Mouse (Mus musculus) forebrain, embryonic 11.5 days (tissue): ENCODE results near the gene Pitpnm1. TPM values are rescaled to one million over a fixed set of nuclear protein-coding genes. Genes with fewer than 3 reads are reported as not detected.

Experiments
- ATAC-seq: fragments of 200-750 bp; cut with Nextera tagmentation; replicated peaks from 2 replicates; pipeline ENCODE4 v1.8.0; 2017; ENCODE audit warnings: moderate TSS enrichment; ENCODE audit not compliant: low FRiP score
- DNase-seq: peaks from one replicate; pipeline ENCODE4 v3.0.0-alpha.2; 2017; ENCODE audit warnings: low spot score
- H3K27ac ChIP-seq: fragments of 300-500 bp; sonication (generic); 2 replicates; pipeline ENCODE4 v1.5.1; 2014; ENCODE audit warnings: low read depth, low read length
- H3K27me3 ChIP-seq: fragments of 300-500 bp; sonication (generic); 2 replicates; pipeline ENCODE4 v1.6.1; 2014; ENCODE audit warnings: mild to moderate bottlenecking, low read length, mixed read lengths; ENCODE audit not compliant: control insufficient read depth, insufficient read depth
- H3K36me3 ChIP-seq: fragments of 300-500 bp; sonication (generic); 2 replicates; pipeline ENCODE4 v1.6.1; 2014; ENCODE audit warnings: mild to moderate bottlenecking, low read length, moderate library complexity, mixed read lengths; ENCODE audit not compliant: control insufficient read depth, insufficient read depth
- H3K4me1 ChIP-seq: fragments of 300-500 bp; sonication (generic); replicated peaks from 2 replicates; pipeline ENCODE4 v1.6.1; 2014; ENCODE audit warnings: low read length, mixed read lengths; ENCODE audit not compliant: control insufficient read depth, insufficient read depth
- H3K4me2 ChIP-seq: fragments of 300-500 bp; sonication (generic); 2 replicates; pipeline ENCODE4 v1.6.1; 2014; ENCODE audit warnings: low read depth, mild to moderate bottlenecking, low read length, moderate library complexity, mixed read lengths; ENCODE audit not compliant: severe bottlenecking
- H3K4me3 ChIP-seq: fragments of 300-500 bp; sonication (generic); 2 replicates; pipeline ENCODE4 v1.5.1; 2014; ENCODE audit warnings: low read depth, low read length
- H3K9ac ChIP-seq: fragments of 300-500 bp; sonication (generic); 2 replicates; pipeline ENCODE4 v1.6.1; 2014; ENCODE audit warnings: low read length
- H3K9me3 ChIP-seq: fragments of 300-500 bp; sonication (generic); 2 replicates; pipeline ENCODE4 v1.6.1; 2016; ENCODE audit warnings: low read length, mixed read lengths; ENCODE audit not compliant: control insufficient read depth
- WGBS: fragments of 180-500 bp; shearing (Covaris S2); extraction: QIAGEN DNeasy Blood & Tissue Kit; methylation state at CpG from one replicate; pipeline ENCODE4 v1.1.7; 2014; 5-methylcytosine and 5-hydroxymethylcytosine counted together
- polyA plus RNA-seq: library from polyadenylated mRNA; unstranded; fragments of >200 nt; fragmentation: Nextera tagmentation; extraction: Ambion mirVana; gene quantifications from 2 replicates; pipeline ENCODE4 v1.2.1, GENCODE M21; 2014

Pitpnm1 gene
- polyA plus RNA-seq, 1 experiment from 2014 or later: 18.0 TPM

DNA sequence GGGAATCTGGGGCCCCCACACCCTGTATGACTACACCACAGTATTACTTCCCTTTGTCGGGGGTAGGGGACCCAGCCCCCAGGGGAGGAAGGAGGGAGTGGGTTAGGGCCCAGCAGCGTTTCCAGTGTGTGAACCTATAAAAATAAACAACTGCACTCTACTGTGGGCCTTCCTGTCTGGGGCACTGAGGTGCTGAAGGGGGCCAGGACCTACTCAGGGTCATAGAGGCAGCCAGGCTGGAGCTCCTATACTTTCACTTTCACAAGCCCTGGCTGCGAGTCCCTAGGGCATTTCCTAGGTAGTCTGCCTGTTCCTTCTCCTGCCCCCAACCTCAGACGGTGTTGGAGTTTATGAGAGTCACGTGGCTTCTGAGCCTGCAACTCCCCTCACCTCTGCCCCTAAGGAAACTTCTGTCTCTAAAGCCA is 14.0 kb downstream of the Pitpnm1 start:
- DNase-seq (no peak), ATAC-seq (no peak)
- Histone ChIP-seq H3K9ac (no peak overlapping the region), H3K36me3 (no peaks in the 10 kb centered on the region; the same call in 1 of the 2 replicates), H3K4me1 (no peaks in the 10 kb centered on the region), H3K4me2 (no peak overlapping the region), H3K27me3 (no peaks in the 10 kb centered on the region), H3K9me3 (no peaks in the 10 kb centered on the region), H3K4me3 (no peak overlapping the region), H3K27ac (no peak overlapping the region)
- 86% methylated on average over 5 of the region's 5 CpGs for WGBS

DNA sequence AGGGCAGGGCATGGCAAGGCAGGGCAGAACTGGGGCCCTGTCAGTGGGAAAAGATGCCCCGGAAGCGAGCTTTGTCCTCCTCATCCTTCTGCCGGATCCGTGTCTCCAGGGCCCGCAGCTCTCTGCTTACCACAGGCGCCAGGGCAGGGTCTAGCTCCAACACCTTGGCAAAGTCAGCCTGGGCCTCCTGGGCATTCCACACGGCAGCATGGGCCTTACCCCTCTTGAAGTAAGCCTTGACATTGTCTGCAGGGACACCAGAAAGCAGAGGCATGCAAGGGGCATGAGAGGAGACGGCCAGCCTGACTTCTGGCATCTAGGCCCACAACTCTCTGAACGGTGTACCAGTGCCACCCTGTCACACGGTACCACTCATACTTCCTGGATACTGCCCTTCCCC is 14.8 kb downstream of the Pitpnm1 start:
- H3K27me3 ChIP-seq: no peaks in the 10 kb centered on the region
- H3K4me2 ChIP-seq: no peak overlapping the region
- ATAC-seq: no peak
- H3K9ac ChIP-seq: no peak overlapping the region
- H3K4me3 ChIP-seq: no peak overlapping the region
- 93% methylated on average over 10 of the region's 10 CpGs for WGBS
- no peaks in the 10 kb centered on the region for H3K4me1 ChIP-seq
- no peak for DNase-seq
- no peaks in the 10 kb centered on the region for H3K9me3 ChIP-seq
- no peaks in the 10 kb centered on the region; the same call in 1 of the 2 replicates for H3K36me3 ChIP-seq
- H3K27ac ChIP-seq: no peak overlapping the region

DNA sequence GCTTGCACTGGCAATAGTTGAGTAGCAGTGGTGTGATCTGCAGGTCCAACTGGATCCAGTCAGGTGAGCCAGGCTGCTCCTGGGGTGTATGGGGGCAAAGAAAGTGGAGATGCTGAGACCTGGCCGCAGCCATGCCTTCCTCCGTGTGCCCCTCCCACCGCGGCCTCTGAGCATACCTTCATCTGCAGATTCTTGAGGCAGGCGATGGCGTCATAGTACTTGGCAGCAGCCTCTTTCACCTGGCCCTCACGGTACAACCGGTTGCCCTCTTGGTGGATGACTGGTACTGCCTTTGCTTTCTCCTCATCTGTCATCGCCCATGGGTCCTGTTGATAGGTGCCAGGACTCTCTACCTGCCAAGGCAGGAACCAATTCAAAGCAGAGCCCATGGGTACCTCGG is 15.3 kb downstream of the Pitpnm1 start:
- Histone ChIP-seq H3K9me3 (no peaks in the 10 kb centered on the region), H3K4me3 (no peak overlapping the region), H3K36me3 (no peaks in the 10 kb centered on the region; the same call in 1 of the 2 replicates), H3K27me3 (no peaks in the 10 kb centered on the region), H3K4me1 (no peaks in the 10 kb centered on the region), H3K4me2 (no peak overlapping the region), H3K27ac (no peak overlapping the region), H3K9ac (no peak overlapping the region)
- 95% methylated on average over 10 of the region's 10 CpGs for WGBS
- ATAC-seq: no peak
- no peak for DNase-seq

DNA sequence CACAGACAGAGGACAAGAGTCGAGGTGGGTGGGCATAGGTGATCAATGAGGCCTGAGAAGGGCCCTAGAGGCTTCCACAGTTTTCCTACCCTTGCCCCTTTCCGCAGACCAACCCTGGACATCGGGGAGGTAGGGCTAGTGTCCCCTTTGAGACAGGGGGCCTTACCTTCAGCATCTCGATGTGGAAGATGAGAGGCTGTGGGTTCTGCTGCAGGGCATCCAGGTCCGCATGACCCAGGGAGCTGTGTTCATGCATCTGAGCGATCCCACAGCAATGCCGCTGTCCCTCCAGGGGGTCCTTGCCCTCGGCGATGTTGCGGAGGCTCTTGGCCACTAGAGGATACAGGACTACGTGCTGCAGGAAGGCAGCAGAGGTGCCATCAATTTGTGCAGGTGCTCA is 16.0 kb downstream of the Pitpnm1 start:
- H3K9ac ChIP-seq: no peak overlapping the region
- no peaks in the 10 kb centered on the region for H3K9me3 ChIP-seq
- ATAC-seq (no peak), DNase-seq (no peak)
- H3K36me3 ChIP-seq: no peaks in the 10 kb centered on the region; the same call in 1 of the 2 replicates
- no peak overlapping the region for H3K27ac ChIP-seq
- 82% methylated on average over 11 of the region's 11 CpGs for WGBS
- no peak overlapping the region for H3K4me3 ChIP-seq
- H3K4me1 ChIP-seq: 0 out of 2 replicates have a peak, but pooled peaks cover 2% of the 10 kb centered on the region
- no peaks in the 10 kb centered on the region for H3K27me3 ChIP-seq
- no peak overlapping the region for H3K4me2 ChIP-seq

DNA sequence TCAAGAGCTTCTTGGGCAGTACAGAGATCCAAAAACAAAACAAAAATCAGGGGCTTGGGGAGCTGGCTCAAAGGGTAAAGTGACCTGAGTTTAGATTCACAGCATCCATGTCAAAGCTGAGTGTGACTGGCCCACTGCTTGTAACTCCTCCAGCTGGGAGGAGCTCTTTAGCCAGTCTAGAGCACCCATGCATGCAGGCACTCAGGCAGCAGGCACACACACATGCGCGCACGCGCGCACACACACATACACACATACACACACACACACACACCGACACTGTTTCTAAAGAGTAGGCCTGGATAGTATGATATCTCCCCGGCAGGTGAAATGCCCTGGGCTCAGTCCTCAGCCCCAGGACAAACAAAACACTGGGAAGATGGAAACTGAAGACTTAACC is 17.2 kb downstream of the Pitpnm1 start:
- no peak overlapping the region for H3K4me2 ChIP-seq
- H3K36me3 ChIP-seq: no peaks in the 10 kb centered on the region; the same call in 1 of the 2 replicates
- H3K27me3 ChIP-seq: no peaks in the 10 kb centered on the region
- no peak overlapping the region for H3K4me3 ChIP-seq
- H3K4me1 ChIP-seq: peaks cover 2% of the 10 kb centered on the region; the same call in 1 of the 2 replicates
- no peak overlapping the region for H3K27ac ChIP-seq
- 97% methylated on average over 7 of the region's 7 CpGs for WGBS
- H3K9me3 ChIP-seq: no peaks in the 10 kb centered on the region
- DNase-seq (no peak), ATAC-seq (no peak)
- no peak overlapping the region for H3K9ac ChIP-seq

DNA sequence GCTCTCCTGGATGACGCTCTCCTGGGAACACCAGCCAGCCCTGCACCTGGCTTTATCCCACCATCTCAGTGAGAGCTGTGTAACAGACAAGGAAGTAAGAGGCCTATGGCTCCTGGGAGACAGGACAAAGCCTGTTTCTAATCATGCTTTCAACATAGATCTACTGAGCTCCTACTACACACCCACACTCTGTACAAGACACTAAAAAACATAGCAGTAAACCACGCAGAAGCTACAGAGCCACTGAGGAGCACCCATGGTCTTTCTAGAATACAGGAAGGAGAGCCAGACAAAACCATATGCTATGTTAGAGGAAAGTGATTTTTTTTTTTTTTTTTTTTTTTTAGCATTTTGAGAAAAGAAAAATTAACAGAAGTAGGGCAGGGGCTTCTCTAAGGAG is 18.6 kb downstream of the Pitpnm1 start:
- Histone ChIP-seq H3K4me3 (no peak overlapping the region), H3K4me1 (peaks cover 2% of the 10 kb centered on the region; the same call in 1 of the 2 replicates), H3K9ac (no peak overlapping the region), H3K27ac (no peak overlapping the region), H3K36me3 (no peaks in the 10 kb centered on the region; the same call in 1 of the 2 replicates), H3K4me2 (no peak overlapping the region), H3K27me3 (no peaks in the 10 kb centered on the region), H3K9me3 (no peaks in the 10 kb centered on the region)
- ATAC-seq (no peak), DNase-seq (no peak)
- WGBS: 91% methylated on average over 2 of the region's 2 CpGs

DNA sequence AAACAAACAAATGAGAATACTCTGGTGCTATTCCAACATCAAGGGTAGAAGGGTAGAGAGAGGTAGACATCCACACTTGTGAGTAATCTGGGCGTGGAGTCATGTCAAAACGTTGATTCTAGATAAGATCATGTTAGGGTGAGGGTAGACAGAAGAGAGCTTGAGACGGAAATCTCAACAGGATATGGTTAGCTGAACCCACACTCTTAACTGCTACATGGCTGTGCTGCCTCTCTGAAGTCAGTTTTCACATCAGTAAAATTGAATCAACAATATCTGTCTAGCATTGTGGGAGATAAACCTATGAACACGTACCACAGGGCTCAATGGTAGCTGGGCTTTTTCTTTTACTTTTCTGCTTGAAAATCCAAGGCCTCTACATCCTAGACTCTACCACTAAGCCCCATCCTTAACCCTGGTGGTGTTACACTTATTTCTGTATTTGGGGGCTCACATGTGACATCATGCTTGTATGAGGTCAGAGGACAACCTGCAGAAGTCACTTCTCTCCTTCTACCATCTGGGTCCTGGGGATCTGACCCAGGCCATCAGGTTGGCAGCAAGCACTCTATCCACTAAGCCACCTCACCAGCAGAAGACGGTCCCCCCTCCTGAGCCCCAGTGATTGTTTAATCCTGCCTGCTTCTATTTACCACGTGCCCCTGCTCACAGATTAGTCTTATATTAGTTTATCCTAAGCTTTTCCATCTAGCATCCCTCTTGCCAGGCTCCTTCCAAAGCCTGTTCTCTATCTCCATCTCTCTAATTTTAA is 20.1 kb downstream of the Pitpnm1 start:
- H3K4me3 ChIP-seq: no peak overlapping the region
- WGBS: 90% methylated on average over 6 of the region's 6 CpGs

DNA sequence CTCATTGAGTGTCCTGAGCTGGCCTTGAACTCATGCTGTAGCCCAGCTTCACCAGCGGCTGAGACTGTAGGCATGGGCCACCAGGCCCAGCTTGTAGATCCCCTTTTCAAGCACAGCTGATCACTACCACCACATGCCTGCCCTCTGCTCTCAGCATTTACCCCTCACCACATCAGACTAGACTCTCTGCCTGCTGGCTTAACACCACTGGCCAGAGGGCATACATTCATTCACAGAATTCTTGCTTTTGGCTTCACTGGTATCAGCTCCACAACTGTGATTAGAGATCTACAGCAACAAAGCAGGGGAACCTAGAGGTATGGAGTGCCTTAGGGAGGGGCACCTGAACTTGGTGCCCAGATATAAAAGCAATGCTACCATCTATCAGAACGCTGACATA is 20.7 kb downstream of the Pitpnm1 start:
- no peaks in the 10 kb centered on the region for H3K27me3 ChIP-seq
- H3K4me1 ChIP-seq: peaks cover 3% of the 10 kb centered on the region; the same call in 1 of the 2 replicates
- no peaks in the 10 kb centered on the region for H3K9me3 ChIP-seq
- DNase-seq (no peak), ATAC-seq (no peak)
- H3K36me3 ChIP-seq: no peaks in the 10 kb centered on the region; the same call in 1 of the 2 replicates
- H3K27ac ChIP-seq: no peak overlapping the region
- peak overlapping the region; percentile 60; the same call in 1 of the 2 replicates for H3K4me2 ChIP-seq
- H3K9ac ChIP-seq: peak overlapping the region; percentile 32
- H3K4me3 ChIP-seq: no peak overlapping the region
- 95% methylated on average over 2 of the region's 2 CpGs for WGBS

More for the DNA sequence above, 20.1 kb downstream of the Pitpnm1 start:
- DNase-seq: no peak
- Histone ChIP-seq H3K9ac (peak overlapping the region; percentile 32), H3K9me3 (no peaks in the 10 kb centered on the region), H3K4me2 (no peak overlapping the region), H3K27me3 (no peaks in the 10 kb centered on the region), H3K4me1 (peaks cover 2% of the 10 kb centered on the region; the same call in 1 of the 2 replicates), H3K27ac (no peak overlapping the region), H3K36me3 (no peaks in the 10 kb centered on the region; the same call in 1 of the 2 replicates)
- no peak for ATAC-seq
